Mouse (Mus musculus) c-Kit-positive CD71-positive TER-119-negative erythroid progenitor cells, embryonic 14.5 days (primary cell): ENCODE results near the gene Tyrobp.

Experiments
- DNase-seq: peaks from one replicate; pipeline ENCODE4 v3.0.0-alpha.2; 2013; ENCODE audit warnings: low read depth

Gene Tyrobp

GRCm38 (mm10) chr7:30413596-30413995 lies at the start of gene Tyrobp:
Gene Tyrobp, plus strand, starts transcription at chr7:30413760.
- no peak for DNase-seq

- no peak for DNase-seq
Observed at GRCm38 (mm10) chr7:30367466-30367865, 46.1 kb upstream of the Tyrobp start.

- peak; percentile 86 for DNase-seq
Observed at GRCm38 (mm10) chr7:30373501-30373962, 40.0 kb upstream of the Tyrobp start.

- no peak for DNase-seq
Observed at GRCm38 (mm10) chr7:30380061-30380460, 33.5 kb upstream of the Tyrobp start.

GRCm38 (mm10) chr7:30384106-30384505 lies 29.5 kb upstream of the Tyrobp start:
- no peak for DNase-seq

- no peak for DNase-seq
Observed at GRCm38 (mm10) chr7:30392746-30393520, 20.6 kb upstream of the Tyrobp start.

- no peak for DNase-seq
Observed at GRCm38 (mm10) chr7:30393631-30394030, 19.9 kb upstream of the Tyrobp start.

GRCm38 (mm10) chr7:30394379-30394778 lies 19.2 kb upstream of the Tyrobp start:
- no peak for DNase-seq

- DNase-seq, result no peak
Observed at GRCm38 (mm10) chr7:30394871-30395270, 18.7 kb upstream of the Tyrobp start.

GRCm38 (mm10) chr7:30399671-30400070 lies 13.9 kb upstream of the Tyrobp start:
- DNase-seq, result no peak

- no peak for DNase-seq
Observed at GRCm38 (mm10) chr7:30402343-30402742, 11.2 kb upstream of the Tyrobp start.

- no peak for DNase-seq
Observed at GRCm38 (mm10) chr7:30408639-30409038, 4.9 kb upstream of the Tyrobp start.

- DNase-seq, result no peak
Observed at GRCm38 (mm10) chr7:30409789-30410188, 3.8 kb upstream of the Tyrobp start.

GRCm38 (mm10) chr7:30411023-30411422 lies 2.5 kb upstream of the Tyrobp start:
- DNase-seq, result no peak

GRCm38 (mm10) chr7:30412735-30413147 lies 819 bp upstream of the Tyrobp start:
- no peak for DNase-seq

- no peak for DNase-seq
Observed at GRCm38 (mm10) chr7:30417856-30418255, 4.3 kb downstream of the Tyrobp start.

- no peak for DNase-seq
Observed at GRCm38 (mm10) chr7:30419561-30420499, 6.3 kb downstream of the Tyrobp start, which contains the start of gene Hcst. Gene Hcst, minus strand, starts transcription at chr7:30419854.

GRCm38 (mm10) chr7:30420673-30421072 lies 7.1 kb downstream of the Tyrobp start:
- DNase-seq, result no peak

GRCm38 (mm10) chr7:30421175-30421889 lies 7.8 kb downstream of the Tyrobp start, which contains the start of gene Nfkbid:
Gene Nfkbid, plus strand, starts transcription at chr7:30421732.
- DNase-seq, result peak; percentile 57

GRCm38 (mm10) chr7:30421890-30422435 lies 8.4 kb downstream of the Tyrobp start:
- DNase-seq, result peak; percentile 59

- DNase-seq, result no peak
Observed at GRCm38 (mm10) chr7:30422560-30422959, 9.0 kb downstream of the Tyrobp start.
